Mouse (Mus musculus) hindbrain, postnatal 0 days (tissue): ENCODE measurements around the gene Lrch3. TPM values are rescaled to one million over a fixed set of nuclear protein-coding genes. Genes with fewer than 3 reads are reported as not detected.

Experiments used
- ATAC-seq: fragments of 200-750 bp; cut with Nextera tagmentation; 2 replicates; pipeline ENCODE4 v1.8.0; 2017; ENCODE audit warnings: mild to moderate bottlenecking, moderate TSS enrichment, moderate library complexity
- DNase-seq: peaks from one replicate; pipeline ENCODE4 v3.0.0-alpha.2; 2015; ENCODE audit warnings: low spot score
- H3K27ac ChIP-seq: fragments of 300-500 bp; sonication (generic); 2 replicates; pipeline ENCODE4 v1.5.1; 2014; ENCODE audit warnings: mild to moderate bottlenecking
- H3K27me3 ChIP-seq: fragments of 300-500 bp; sonication (generic); 2 replicates; pipeline ENCODE4 v1.6.1; 2014; ENCODE audit warnings: low read length, mixed read lengths; ENCODE audit not compliant: insufficient read depth
- H3K36me3 ChIP-seq: fragments of 300-500 bp; sonication (generic); 2 replicates; pipeline ENCODE4 v1.6.1; 2014; ENCODE audit warnings: low read length, mixed read lengths; ENCODE audit not compliant: insufficient read depth
- H3K4me1 ChIP-seq: fragments of 300-500 bp; sonication (generic); 2 replicates; pipeline ENCODE4 v1.6.1; 2014; ENCODE audit warnings: antibody characterized with exemption, low read length, mixed read lengths; ENCODE audit not compliant: insufficient read depth
- H3K4me2 ChIP-seq: fragments of 300-500 bp; sonication (generic); 2 replicates; pipeline ENCODE4 v1.6.1; 2014; ENCODE audit warnings: low read depth, mild to moderate bottlenecking, low read length, moderate library complexity, mixed read lengths
- H3K4me3 ChIP-seq: fragments of 300-500 bp; sonication (generic); 2 replicates; pipeline ENCODE4 v1.5.1; 2014; ENCODE audit warnings: low read length
- H3K9ac ChIP-seq: fragments of 300-500 bp; sonication (generic); replicated peaks from 2 replicates; pipeline ENCODE4 v1.6.1; 2014; ENCODE audit warnings: mild to moderate bottlenecking, low read length, moderate library complexity, mixed read lengths
- H3K9me3 ChIP-seq: fragments of 300-500 bp; sonication (generic); 2 replicates; pipeline ENCODE4 v1.6.1; 2016; ENCODE audit warnings: low read length, mixed read lengths
- CTCF ChIP-seq: IDR thresholded peaks from 2 replicates; pipeline ENCODE4 v1.5.1; 2016; ENCODE audit warnings: antibody characterized with exemption, control low read depth, low read depth
- WGBS: fragments of 180-500 bp; shearing (Covaris S2); extraction: QIAGEN DNeasy Blood & Tissue Kit; methylation state at CpG from one replicate; pipeline ENCODE4 v1.1.7; 2014; 5-methylcytosine and 5-hydroxymethylcytosine counted together
- polyA plus RNA-seq: library from polyadenylated mRNA; unstranded; fragments of >200 nt; fragmentation: Nextera tagmentation; extraction: Ambion mirVana; gene quantifications from 2 replicates; pipeline ENCODE4 v1.2.1, GENCODE M21; 2015
- total RNA-seq: library from RNA; depleted of rRNA; stranded (reverse); fragments of >200 nt; gene quantifications from 2 replicates; pipeline ENCODE4 v1.2.3, GENCODE M21; 2014

Gene Lrch3
- total and polyA plus RNA-seq, 2 experiments from 2014 or later, result 26.7 to 44.3 TPM

- DNase-seq (no peak), ATAC-seq (no peak)
- Histone ChIP-seq H3K36me3 (no peaks in the 10 kb centered on the region), H3K9me3 (no peaks in the 10 kb centered on the region), H3K4me3 (no peak overlapping the region), H3K27me3 (no peaks in the 10 kb centered on the region), H3K4me1 (peaks cover 11% of the 10 kb centered on the region), H3K4me2 (no peak overlapping the region), H3K9ac (no peak overlapping the region), H3K27ac (no peak overlapping the region)
- TF ChIP-seq CTCF, result no peak
- WGBS, result 97% methylated on average over 3 of the region's 3 CpGs
Measured at GRCm38 (mm10) chr16:32875847-32876246, 38.1 kb upstream of the Lrch3 start.

GRCm38 (mm10) chr16:32876831-32877230 is 37.1 kb upstream of the Lrch3 start:
- Histone ChIP-seq H3K4me3 (peak overlapping the region; percentile 80), H3K27ac (peak overlapping the region; percentile 86; the same call in 1 of the 2 replicates), H3K27me3 (no peaks in the 10 kb centered on the region), H3K9me3 (no peaks in the 10 kb centered on the region), H3K4me1 (peaks cover 11% of the 10 kb centered on the region), H3K4me2 (peak overlapping the region; percentile 60), H3K36me3 (no peaks in the 10 kb centered on the region), H3K9ac (peak overlapping the region; percentile 84; the same call in 1 of the 2 replicates)
- WGBS, result 27% methylated on average over 9 of the region's 9 CpGs
- TF ChIP-seq CTCF, result no peak
- no peak for ATAC-seq
- no peak for DNase-seq

- H3K27ac ChIP-seq, result peak within 1 kb of the TSS; percentile 86
- TF ChIP-seq CTCF, result peak; percentile 58
- H3K4me1 ChIP-seq, result peaks cover 11% of the 10 kb centered on the region
- H3K4me3 ChIP-seq, result peak within 1 kb of the TSS; percentile 80
- DNase-seq (peak; percentile 97), ATAC-seq (peak; percentile 98)
- peak within 1 kb of the TSS; percentile 84 for H3K9ac ChIP-seq
- H3K27me3 ChIP-seq, result no peaks in the 10 kb centered on the region
- no peaks in the 10 kb centered on the region for H3K9me3 ChIP-seq
- WGBS, result under 1% methylated on average over 70 of the region's 83 CpGs
- no peaks in the 10 kb centered on the region for H3K36me3 ChIP-seq
- peak within 1 kb of the TSS; percentile 60 for H3K4me2 ChIP-seq
Measured at GRCm38 (mm10) chr16:32877343-32878156, 36.4 kb upstream of the Lrch3 start, which contains the start of the genes Fyttd1 and Rubcn. TSS of gene Fyttd1 (plus strand) at chr16:32877500. TSS of gene Rubcn (minus strand) at chr16:32877766.

GRCm38 (mm10) chr16:32878157-32878598 is 35.7 kb upstream of the Lrch3 start:
- peaks cover 11% of the 10 kb centered on the region for H3K4me1 ChIP-seq
- H3K9me3 ChIP-seq, result no peaks in the 10 kb centered on the region
- no peak for TF ChIP-seq CTCF
- peak overlapping the region; percentile 80 for H3K4me3 ChIP-seq
- DNase-seq, result peak; percentile 40
- H3K27me3 ChIP-seq, result no peaks in the 10 kb centered on the region
- H3K36me3 ChIP-seq, result no peaks in the 10 kb centered on the region
- peak; percentile 42; the same call in 1 of the 2 replicates for ATAC-seq
- WGBS, result under 1% methylated on average over 31 of the region's 34 CpGs
- peak overlapping the region; percentile 60 for H3K4me2 ChIP-seq
- peak overlapping the region; percentile 86 for H3K27ac ChIP-seq
- H3K9ac ChIP-seq, result peak overlapping the region; percentile 84

- WGBS, result 83% methylated on average over 14 of the region's 14 CpGs
- H3K27me3 ChIP-seq, result no peaks in the 10 kb centered on the region
- DNase-seq (peak; percentile 4), ATAC-seq (no peak)
- TF ChIP-seq CTCF, result no peak
- peak overlapping the region; percentile 80 for H3K4me3 ChIP-seq
- H3K9me3 ChIP-seq, result no peaks in the 10 kb centered on the region
- H3K27ac ChIP-seq, result no peak overlapping the region
- no peaks in the 10 kb centered on the region for H3K36me3 ChIP-seq
- H3K9ac ChIP-seq, result peak overlapping the region; percentile 84; the same call in 1 of the 2 replicates
- H3K4me2 ChIP-seq, result peak overlapping the region; percentile 60
- peaks cover 11% of the 10 kb centered on the region for H3K4me1 ChIP-seq
Measured at GRCm38 (mm10) chr16:32878972-32879926, 34.7 kb upstream of the Lrch3 start.

- TF ChIP-seq CTCF, result no peak
- H3K27me3 ChIP-seq, result no peaks in the 10 kb centered on the region
- peaks cover 11% of the 10 kb centered on the region for H3K4me1 ChIP-seq
- DNase-seq, result no peak
- H3K4me2 ChIP-seq, result no peak overlapping the region
- no peak for ATAC-seq
- H3K9me3 ChIP-seq, result no peaks in the 10 kb centered on the region
- H3K9ac ChIP-seq, result no peak overlapping the region
- H3K4me3 ChIP-seq, result no peak overlapping the region
- H3K27ac ChIP-seq, result no peak overlapping the region
- 83% methylated on average over 7 of the region's 7 CpGs for WGBS
- H3K36me3 ChIP-seq, result no peaks in the 10 kb centered on the region
Measured at GRCm38 (mm10) chr16:32881538-32881937, 32.4 kb upstream of the Lrch3 start.
